Mouse (Mus musculus): Measurements from ENCODE around the gene Gnb1. TPM values are rescaled to one million over a fixed set of nuclear protein-coding genes. Genes with fewer than 3 reads are reported as not detected.
"Not testable (repeated sequence)": the region's sequence is repeated elsewhere in the genome, so short reads cannot be mapped to it uniquely, and the experiment has no call there.

The Gnb1 gene
- polyA plus RNA-seq, 1 experiment: 338 TPM

DNA sequence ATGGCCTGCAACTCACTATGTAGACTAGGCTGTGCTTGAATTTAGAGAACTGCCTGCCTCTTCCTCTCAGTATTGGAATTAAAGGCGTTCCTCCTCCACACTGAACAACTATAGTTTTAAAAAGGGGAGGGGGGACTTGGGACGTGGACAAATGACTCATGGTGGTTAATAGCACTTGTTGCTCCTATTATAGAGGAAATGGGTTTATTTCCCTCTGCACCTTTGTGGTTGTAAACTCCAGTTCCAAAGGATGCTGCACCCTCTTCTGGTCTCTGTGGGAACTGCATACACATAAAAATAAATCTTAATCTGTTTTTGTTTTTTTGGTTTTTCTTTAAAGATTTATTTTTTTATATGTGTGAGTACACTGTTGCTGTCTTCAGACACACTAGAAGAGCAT is 77.0 kb downstream of the Gnb1 start:
- peaks cover 86% of the 10 kb centered on the region for H3K79me3 ChIP-seq (ENCODE audit: low read depth)
- H3ac ChIP-seq (ENCODE audit: control insufficient read depth, insufficient read length, low read depth): no peak overlapping the region
- no peaks in the 10 kb centered on the region for H3K27me3 ChIP-seq (ENCODE audit: control insufficient read depth, insufficient read depth, insufficient read length)
- H3K4me3 ChIP-seq (ENCODE audit: insufficient read depth, poor library complexity, severe bottlenecking): no peak overlapping the region
- H3K79me2 ChIP-seq (ENCODE audit: control insufficient read depth, insufficient read depth): peaks cover 93% of the 10 kb centered on the region
- peaks cover 12% of the 10 kb centered on the region for H3K36me3 ChIP-seq (ENCODE audit: control insufficient read depth, insufficient read depth)
- TF ChIP-seq MAX (IDR thresholded peaks at IDR 0.05): no peak
- no peak for TF ChIP-seq MYOD1 (IDR thresholded peaks at IDR 0.05; ENCODE audit: control insufficient read depth, insufficient read length, low read depth)
- TF ChIP-seq USF1 (IDR thresholded peaks at IDR 0.05; ENCODE audit: low read depth): no peak

GRCm38 (mm10) chr4:155568632-155569370 is 77.6 kb downstream of the Gnb1 start:
- TF ChIP-seq MYOD1 (IDR thresholded peaks at IDR 0.05; ENCODE audit: control insufficient read depth, insufficient read length, low read depth) (no peak), MYOG (IDR thresholded peaks at IDR 0.05; ENCODE audit: control insufficient read depth, extremely low read depth, insufficient read length) (no peak), CEBPB (IDR thresholded peaks at IDR 0.05; ENCODE audit: low read depth) (no peak), CTCF (IDR thresholded peaks at IDR 0.05; ENCODE audit: control insufficient read depth, insufficient read depth, insufficient read length) (no peak), FOSL1 (IDR thresholded peaks at IDR 0.05; ENCODE audit: insufficient read depth, low read length, poor library complexity, severe bottlenecking) (no peak)
- no peaks in the 10 kb centered on the region for H3K27me3 ChIP-seq (ENCODE audit: control insufficient read depth, insufficient read depth, insufficient read length)
- peaks cover 12% of the 10 kb centered on the region for H3K36me3 ChIP-seq (ENCODE audit: control insufficient read depth, insufficient read depth)
- no peak overlapping the region for H3ac ChIP-seq (ENCODE audit: control insufficient read depth, insufficient read length, low read depth)
- H3K79me2 ChIP-seq (ENCODE audit: control insufficient read depth, insufficient read depth): peaks cover 100% of the 10 kb centered on the region
- H3K4me3 ChIP-seq (ENCODE audit: insufficient read depth, poor library complexity, severe bottlenecking): no peak overlapping the region
- H3K79me3 ChIP-seq (ENCODE audit: low read depth): peaks cover 92% of the 10 kb centered on the region

- no peak overlapping the region for H3K4me3 ChIP-seq (ENCODE audit: insufficient read depth, poor library complexity, severe bottlenecking)
- no peaks in the 10 kb centered on the region for H3K27me3 ChIP-seq (ENCODE audit: control insufficient read depth, insufficient read depth, insufficient read length)
- TF ChIP-seq MYOD1 (IDR thresholded peaks at IDR 0.05; ENCODE audit: control insufficient read depth, insufficient read length, low read depth) (no peak), FOSL1 (IDR thresholded peaks at IDR 0.05; ENCODE audit: insufficient read depth, low read length, poor library complexity, severe bottlenecking) (no peak), MYOG (IDR thresholded peaks at IDR 0.05; ENCODE audit: control insufficient read depth, extremely low read depth, insufficient read length) (no peak), CEBPB (IDR thresholded peaks at IDR 0.05; ENCODE audit: low read depth) (no peak), MAX (IDR thresholded peaks at IDR 0.05) (no peak), CTCF (IDR thresholded peaks at IDR 0.05; ENCODE audit: control insufficient read depth, insufficient read depth, insufficient read length) (no peak), USF1 (IDR thresholded peaks at IDR 0.05; ENCODE audit: low read depth) (no peak)
Observed at GRCm38 (mm10) chr4:155569818-155570217, 78.7 kb downstream of the Gnb1 start.

DNA sequence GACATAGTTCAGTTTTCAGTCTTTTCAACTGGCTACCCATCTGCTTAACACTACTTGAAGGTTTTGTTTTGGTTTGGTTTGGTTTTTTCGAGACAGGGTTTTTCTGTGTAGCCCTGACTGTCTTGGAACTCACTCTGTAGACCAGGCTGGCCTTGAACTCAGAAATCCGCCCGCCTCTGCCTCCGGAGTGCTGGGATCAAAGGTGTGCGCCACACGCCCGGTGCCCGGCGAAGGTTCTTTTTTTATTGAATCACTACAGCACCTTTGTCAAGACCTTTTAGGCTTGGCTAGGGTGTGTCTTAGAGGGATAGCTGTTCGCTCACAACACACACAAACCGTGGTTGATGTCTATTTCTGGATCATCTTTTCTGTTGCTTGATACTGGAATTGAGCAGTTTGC is 79.2 kb downstream of the Gnb1 start:
- not testable (repeated sequence) for H3ac ChIP-seq (ENCODE audit: control insufficient read depth, insufficient read length, low read depth); H3K27me3 ChIP-seq (ENCODE audit: control insufficient read depth, insufficient read depth, insufficient read length); H3K4me3 ChIP-seq (ENCODE audit: insufficient read depth, poor library complexity, severe bottlenecking)
- Histone ChIP-seq H3K79me2 (ENCODE audit: control insufficient read depth, insufficient read depth) (peaks cover 100% of the 10 kb centered on the region), H3K36me3 (ENCODE audit: control insufficient read depth, insufficient read depth) (peaks cover 13% of the 10 kb centered on the region), H3K79me3 (ENCODE audit: low read depth) (peaks cover 95% of the 10 kb centered on the region)

More at GRCm38 (mm10) chr4:155569818-155570217, 78.7 kb downstream of the Gnb1 start:
- H3ac ChIP-seq (ENCODE audit: control insufficient read depth, insufficient read length, low read depth): no peak overlapping the region
- peaks cover 12% of the 10 kb centered on the region for H3K36me3 ChIP-seq (ENCODE audit: control insufficient read depth, insufficient read depth)
- peaks cover 95% of the 10 kb centered on the region for H3K79me3 ChIP-seq (ENCODE audit: low read depth)
- peaks cover 100% of the 10 kb centered on the region for H3K79me2 ChIP-seq (ENCODE audit: control insufficient read depth, insufficient read depth)

DNA sequence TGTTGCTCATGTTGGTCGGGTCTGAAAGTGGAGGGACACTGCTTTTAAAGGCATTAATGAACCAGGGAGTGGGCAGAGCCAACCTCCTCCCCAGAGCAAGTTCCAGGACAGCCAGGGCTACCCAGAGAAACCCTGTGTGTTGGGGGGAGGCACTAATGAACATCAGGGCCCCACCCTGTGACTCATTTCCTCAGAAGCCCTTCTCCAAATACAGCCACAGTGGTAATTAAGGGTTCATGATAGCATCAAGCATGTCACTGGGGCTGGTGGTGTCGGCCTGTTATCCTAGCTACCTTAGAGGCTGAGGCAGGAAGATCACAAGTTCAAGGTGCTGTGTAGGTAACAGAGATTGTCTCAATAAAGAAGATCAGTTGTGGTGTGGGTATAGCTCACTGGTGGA is 80.3 kb downstream of the Gnb1 start:
- TF ChIP-seq MYOG (IDR thresholded peaks at IDR 0.05; ENCODE audit: control insufficient read depth, extremely low read depth, insufficient read length) (no peak), FOSL1 (IDR thresholded peaks at IDR 0.05; ENCODE audit: insufficient read depth, low read length, poor library complexity, severe bottlenecking) (peak; percentile 10)
- Histone ChIP-seq H3ac (ENCODE audit: control insufficient read depth, insufficient read length, low read depth) (peak overlapping the region; percentile 14), H3K79me2 (ENCODE audit: control insufficient read depth, insufficient read depth) (peaks cover 100% of the 10 kb centered on the region), H3K36me3 (ENCODE audit: control insufficient read depth, insufficient read depth) (peaks cover 17% of the 10 kb centered on the region), H3K79me3 (ENCODE audit: low read depth) (peaks cover 95% of the 10 kb centered on the region), H3K4me3 (ENCODE audit: insufficient read depth, poor library complexity, severe bottlenecking) (no peak overlapping the region), H3K27me3 (ENCODE audit: control insufficient read depth, insufficient read depth, insufficient read length) (no peaks in the 10 kb centered on the region)

DNA sequence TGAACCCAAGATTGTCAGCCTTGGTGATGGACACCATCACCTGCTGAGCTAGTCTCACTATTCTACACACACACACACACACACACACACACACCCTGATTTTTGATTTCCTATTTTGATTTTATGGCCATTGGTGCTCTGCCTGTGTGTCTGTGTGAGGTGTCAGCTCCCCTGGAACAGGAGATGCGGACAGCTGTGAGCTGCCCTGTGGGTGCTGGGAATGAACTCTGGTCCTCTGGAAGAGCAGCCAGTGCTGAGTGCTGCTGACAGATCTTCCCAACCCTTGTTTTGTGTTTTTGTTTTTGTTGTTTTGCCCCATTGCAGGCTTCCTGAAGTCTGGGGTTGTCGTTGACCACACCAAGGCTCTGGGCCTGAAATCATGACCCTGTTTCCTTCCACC is 82.0 kb downstream of the Gnb1 start:
- Histone ChIP-seq H3K36me3 (ENCODE audit: control insufficient read depth, insufficient read depth) (peaks cover 28% of the 10 kb centered on the region), H3K79me3 (ENCODE audit: low read depth) (peaks cover 89% of the 10 kb centered on the region), H3K4me3 (ENCODE audit: insufficient read depth, poor library complexity, severe bottlenecking) (no peak overlapping the region), H3ac (ENCODE audit: control insufficient read depth, insufficient read length, low read depth) (no peak overlapping the region), H3K79me2 (ENCODE audit: control insufficient read depth, insufficient read depth) (peaks cover 99% of the 10 kb centered on the region), H3K27me3 (ENCODE audit: control insufficient read depth, insufficient read depth, insufficient read length) (no peaks in the 10 kb centered on the region)
- TF ChIP-seq FOSL1 (IDR thresholded peaks at IDR 0.05; ENCODE audit: insufficient read depth, low read length, poor library complexity, severe bottlenecking) (no peak), USF1 (IDR thresholded peaks at IDR 0.05; ENCODE audit: low read depth) (no peak), MYOD1 (IDR thresholded peaks at IDR 0.05; ENCODE audit: control insufficient read depth, insufficient read length, low read depth) (no peak), MAX (IDR thresholded peaks at IDR 0.05) (no peak), MYOG (IDR thresholded peaks at IDR 0.05; ENCODE audit: control insufficient read depth, extremely low read depth, insufficient read length) (no peak)
